Mouse (Mus musculus) brain, embryonic 18.5 days (tissue): ENCODE data around the gene Irak1bp1.

Source experiments
- DNase-seq: peaks from one replicate; pipeline ENCODE4 v3.0.0-alpha.2; 2012; ENCODE audit warnings: low read depth, low spot score

Gene Irak1bp1

GRCm38 (mm10) chr9:82877078-82877477 is 47.7 kb downstream of the Irak1bp1 start:
- DNase-seq: no peak

GRCm38 (mm10) chr9:82884177-82884576 is 54.8 kb downstream of the Irak1bp1 start:
- DNase-seq: no peak

GRCm38 (mm10) chr9:82888645-82889044 is 59.3 kb downstream of the Irak1bp1 start:
- no peak for DNase-seq
